Mouse (Mus musculus) adrenal gland, postnatal 14 days (tissue): Measurements from ENCODE around the gene Gm973. TPM values are rescaled to one million over a fixed set of nuclear protein-coding genes. Genes with fewer than 3 reads are reported as not detected.

Experiments used
- DNase-seq: peaks from one replicate; pipeline ENCODE4 v3.0.0; 2021; ENCODE audit warnings: mixed read lengths
- total RNA-seq: library from RNA; stranded (reverse); gene quantifications from 2 replicates; pipeline ENCODE4 v1.2.3, GENCODE M21; 2021

The Gm973 gene
- total RNA-seq, 1 experiment from 2014 or later: 5.5 TPM

- DNase-seq: no peak
These were observed 24.5 kb upstream of the Gm973 start for GRCm38 (mm10) chr1:59491517-59491916.

- no peak for DNase-seq
These were observed 23.6 kb upstream of the Gm973 start for GRCm38 (mm10) chr1:59492432-59492831.

GRCm38 (mm10) chr1:59495970-59496369, 20.1 kb upstream of the Gm973 start:
- DNase-seq: no peak

- DNase-seq: no peak
These were observed 18.1 kb upstream of the Gm973 start for GRCm38 (mm10) chr1:59497741-59498613.

- no peak for DNase-seq
These were observed 16.7 kb upstream of the Gm973 start for GRCm38 (mm10) chr1:59499327-59499726.

- DNase-seq: no peak
These were observed 13.7 kb upstream of the Gm973 start for GRCm38 (mm10) chr1:59502355-59502754.

GRCm38 (mm10) chr1:59503659-59504301, 12.3 kb upstream of the Gm973 start:
- DNase-seq: no peak

- DNase-seq: no peak
These were observed 11.8 kb upstream of the Gm973 start for GRCm38 (mm10) chr1:59504302-59504700.

- DNase-seq: no peak
These were observed 7.5 kb upstream of the Gm973 start for GRCm38 (mm10) chr1:59508463-59509139.

GRCm38 (mm10) chr1:59511566-59512270, 4.3 kb upstream of the Gm973 start:
- no peak for DNase-seq

- no peak for DNase-seq
These were observed 4.3 kb downstream of the Gm973 start for GRCm38 (mm10) chr1:59520226-59520837.

GRCm38 (mm10) chr1:59522456-59522855, 6.4 kb downstream of the Gm973 start:
- DNase-seq: no peak

- DNase-seq: no peak
These were observed 7.4 kb downstream of the Gm973 start for GRCm38 (mm10) chr1:59523378-59523958.

- DNase-seq: peak; percentile 58
These were observed 8.0 kb downstream of the Gm973 start for GRCm38 (mm10) chr1:59524071-59524470.

- no peak for DNase-seq
These were observed 8.7 kb downstream of the Gm973 start for GRCm38 (mm10) chr1:59524759-59525158.

- DNase-seq: no peak
These were observed 11.2 kb downstream of the Gm973 start for GRCm38 (mm10) chr1:59527219-59527618.

GRCm38 (mm10) chr1:59534976-59535810, 19.1 kb downstream of the Gm973 start:
- no peak for DNase-seq

GRCm38 (mm10) chr1:59538381-59538780, 22.3 kb downstream of the Gm973 start:
- DNase-seq: no peak

GRCm38 (mm10) chr1:59540537-59541148, 24.6 kb downstream of the Gm973 start:
- DNase-seq: no peak
